Mouse (Mus musculus): Measurements from ENCODE around the gene Gm9913. TPM values are rescaled to one million over a fixed set of nuclear protein-coding genes. Genes with fewer than 3 reads are reported as not detected.

Gene Gm9913
- polyA plus RNA-seq, 1 experiment from 2014 or later, result 0.25 TPM

GRCm38 (mm10) chr2:125526566-125526965 lies 21.7 kb downstream of the Gm9913 start:
- ATAC-seq (ENCODE audit: low FRiP score, low read depth), result no peak
- Histone ChIP-seq H3K4me1 (no peaks in the 10 kb centered on the region), H3K27ac (no peak overlapping the region), H3K27me3 (no peaks in the 10 kb centered on the region), H3K9ac (no peak overlapping the region), H3K4me2 (replicated peaks) (no peak overlapping the region), H3K36me3 (no peaks in the 10 kb centered on the region), H3K4me3 (no peak overlapping the region), H3K9me3 (no peaks in the 10 kb centered on the region)
- WGBS, result 80% methylated on average over 5 of the region's 5 CpGs

- no peak overlapping the region for H3K4me2 ChIP-seq (replicated peaks)
- no peaks in the 10 kb centered on the region for H3K9me3 ChIP-seq
- H3K27ac ChIP-seq, result no peak overlapping the region
- 83% methylated on average over 6 of the region's 6 CpGs for WGBS
- no peaks in the 10 kb centered on the region for H3K36me3 ChIP-seq
- no peaks in the 10 kb centered on the region for H3K27me3 ChIP-seq
- no peak overlapping the region for H3K9ac ChIP-seq
- no peak for ATAC-seq (ENCODE audit: low FRiP score, low read depth)
- H3K4me3 ChIP-seq, result no peak overlapping the region
- no peaks in the 10 kb centered on the region for H3K4me1 ChIP-seq
Observed at GRCm38 (mm10) chr2:125530665-125531064, 25.8 kb downstream of the Gm9913 start.

GRCm38 (mm10) chr2:125539640-125540039 lies 34.8 kb downstream of the Gm9913 start:
- H3K4me3 ChIP-seq, result no peak overlapping the region
- no peaks in the 10 kb centered on the region for H3K36me3 ChIP-seq
- H3K9me3 ChIP-seq, result no peaks in the 10 kb centered on the region
- no peak overlapping the region for H3K4me2 ChIP-seq (replicated peaks)
- no peak for ATAC-seq (ENCODE audit: low FRiP score, low read depth)
- no peak overlapping the region for H3K9ac ChIP-seq
- 85% methylated on average over 3 of the region's 3 CpGs for WGBS
- no peaks in the 10 kb centered on the region for H3K27me3 ChIP-seq
- no peak overlapping the region for H3K27ac ChIP-seq
- no peaks in the 10 kb centered on the region for H3K4me1 ChIP-seq

GRCm38 (mm10) chr2:125540579-125540978 lies 35.7 kb downstream of the Gm9913 start:
- H3K9me3 ChIP-seq, result no peaks in the 10 kb centered on the region
- H3K9ac ChIP-seq, result no peak overlapping the region
- H3K27me3 ChIP-seq, result no peaks in the 10 kb centered on the region
- no peak overlapping the region for H3K27ac ChIP-seq
- no peaks in the 10 kb centered on the region for H3K4me1 ChIP-seq
- H3K36me3 ChIP-seq, result no peaks in the 10 kb centered on the region
- ATAC-seq (ENCODE audit: low FRiP score, low read depth), result no peak
- WGBS, result 78% methylated on average over 7 of the region's 7 CpGs
- H3K4me3 ChIP-seq, result no peak overlapping the region
- H3K4me2 ChIP-seq (replicated peaks), result no peak overlapping the region

- H3K4me3 ChIP-seq, result no peak overlapping the region
- WGBS, result 80% methylated on average over 7 of the region's 7 CpGs
- H3K27me3 ChIP-seq, result no peaks in the 10 kb centered on the region
- no peak overlapping the region; the same call in 1 of the 2 replicates for H3K27ac ChIP-seq
- no peak overlapping the region for H3K9ac ChIP-seq
- H3K36me3 ChIP-seq, result no peaks in the 10 kb centered on the region
- no peaks in the 10 kb centered on the region for H3K4me1 ChIP-seq
- H3K9me3 ChIP-seq, result no peaks in the 10 kb centered on the region
- ATAC-seq (ENCODE audit: low FRiP score, low read depth), result no peak
- H3K4me2 ChIP-seq (replicated peaks), result no peak overlapping the region
Observed at GRCm38 (mm10) chr2:125541451-125541850, 36.6 kb downstream of the Gm9913 start.

GRCm38 (mm10) chr2:125543646-125544045 lies 38.8 kb downstream of the Gm9913 start:
- WGBS, result 52% methylated on average over 1 of the region's 1 CpGs
- no peak overlapping the region for H3K4me2 ChIP-seq (replicated peaks)
- no peaks in the 10 kb centered on the region for H3K27me3 ChIP-seq
- H3K27ac ChIP-seq, result no peak overlapping the region
- peaks cover 4% of the 10 kb centered on the region; the same call in 1 of the 2 replicates for H3K4me1 ChIP-seq
- ATAC-seq (ENCODE audit: low FRiP score, low read depth), result no peak
- no peaks in the 10 kb centered on the region for H3K36me3 ChIP-seq
- no peaks in the 10 kb centered on the region for H3K9me3 ChIP-seq
- no peak overlapping the region for H3K4me3 ChIP-seq
- H3K9ac ChIP-seq, result no peak overlapping the region

- Histone ChIP-seq H3K4me3 (no peak overlapping the region), H3K4me2 (replicated peaks) (no peak overlapping the region), H3K4me1 (peaks cover 10% of the 10 kb centered on the region; the same call in 1 of the 2 replicates), H3K27ac (no peak overlapping the region), H3K9ac (no peak overlapping the region), H3K36me3 (no peaks in the 10 kb centered on the region), H3K27me3 (no peaks in the 10 kb centered on the region), H3K9me3 (no peaks in the 10 kb centered on the region)
- no peak for ATAC-seq (ENCODE audit: low FRiP score, low read depth)
- WGBS, result 74% methylated on average over 3 of the region's 3 CpGs
Observed at GRCm38 (mm10) chr2:125544986-125545385, 40.1 kb downstream of the Gm9913 start.

- Histone ChIP-seq H3K4me2 (replicated peaks) (no peak overlapping the region), H3K27ac (no peak overlapping the region), H3K27me3 (no peaks in the 10 kb centered on the region), H3K4me3 (no peak overlapping the region), H3K4me1 (peaks cover 10% of the 10 kb centered on the region; the same call in 1 of the 2 replicates), H3K9me3 (no peaks in the 10 kb centered on the region), H3K36me3 (no peaks in the 10 kb centered on the region), H3K9ac (no peak overlapping the region)
- ATAC-seq (ENCODE audit: low FRiP score, low read depth), result no peak
- 24% methylated on average over 1 of the region's 1 CpGs for WGBS
Observed at GRCm38 (mm10) chr2:125548806-125549578, 44.1 kb downstream of the Gm9913 start.

GRCm38 (mm10) chr2:125555830-125556229 lies 50.9 kb downstream of the Gm9913 start:
- WGBS, result 68% methylated on average over 6 of the region's 6 CpGs
- H3K4me3 ChIP-seq, result no peak overlapping the region
- H3K9me3 ChIP-seq, result no peaks in the 10 kb centered on the region
- H3K4me1 ChIP-seq, result peaks cover 3% of the 10 kb centered on the region; the same call in 1 of the 2 replicates
- no peak overlapping the region for H3K9ac ChIP-seq
- H3K27ac ChIP-seq, result no peak overlapping the region
- no peak overlapping the region for H3K4me2 ChIP-seq (replicated peaks)
- no peaks in the 10 kb centered on the region for H3K36me3 ChIP-seq
- no peak for ATAC-seq (ENCODE audit: low FRiP score, low read depth)
- H3K27me3 ChIP-seq, result no peaks in the 10 kb centered on the region

Other genes with a start within 250 kb of the Gm9913 start
- 17.9 and 18.6 TPM in 2 replicates for gene Fbn1, start 2.9 kb downstream of the Gm9913 start, polyA plus RNA-seq (2015; fragmentation: Nextera tagmentation; extraction: Ambion mirVana)
- gene Cep152, start 120.0 kb downstream of the Gm9913 start, polyA plus RNA-seq (2015; fragmentation: Nextera tagmentation; extraction: Ambion mirVana), result 6.4 and 6.8 TPM in 2 replicates
- gene Eid1, start 168.0 kb downstream of the Gm9913 start, polyA plus RNA-seq (2015; fragmentation: Nextera tagmentation; extraction: Ambion mirVana), result 243 and 263 TPM in 2 replicates
- 1.1 and 1.9 TPM in 2 replicates for gene Shc4, start 219.1 kb downstream of the Gm9913 start, polyA plus RNA-seq (2015; fragmentation: Nextera tagmentation; extraction: Ambion mirVana)